Mouse (Mus musculus) urinary bladder, postnatal 4 days (tissue): ENCODE results near the gene Ptpn5.

Experiments used
- DNase-seq, 2 experiments: peaks; one replicate each; pipeline ENCODE4 v3.0.0; 2021 to 2022; ENCODE audit warnings: low spot score in 2 of 2

Ptpn5 gene

DNA sequence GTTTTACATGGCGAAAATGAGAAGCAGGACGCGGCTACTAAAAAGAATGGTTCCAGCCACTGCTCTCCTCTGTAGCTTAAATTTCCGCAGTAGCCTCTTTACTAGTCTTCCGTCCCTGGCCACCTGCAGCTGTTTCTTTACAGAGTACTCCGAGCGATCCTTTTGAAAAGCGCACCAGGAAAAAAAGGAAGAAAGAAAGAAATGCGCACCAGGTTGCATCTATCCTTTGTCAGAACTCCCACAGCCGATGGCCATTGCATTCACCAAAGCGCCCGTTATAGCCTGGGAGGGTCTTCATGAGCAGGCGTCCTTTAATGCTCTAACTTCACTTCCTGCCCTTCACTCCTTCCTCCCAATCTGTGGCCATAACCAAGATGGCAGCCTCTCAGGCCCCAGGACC lies at the start of gene Ptpn5:
TSS of gene Ptpn5 (minus strand) at position 354 of the 400 bp plus-strand sequence.
- DNase-seq, result no peak

DNA sequence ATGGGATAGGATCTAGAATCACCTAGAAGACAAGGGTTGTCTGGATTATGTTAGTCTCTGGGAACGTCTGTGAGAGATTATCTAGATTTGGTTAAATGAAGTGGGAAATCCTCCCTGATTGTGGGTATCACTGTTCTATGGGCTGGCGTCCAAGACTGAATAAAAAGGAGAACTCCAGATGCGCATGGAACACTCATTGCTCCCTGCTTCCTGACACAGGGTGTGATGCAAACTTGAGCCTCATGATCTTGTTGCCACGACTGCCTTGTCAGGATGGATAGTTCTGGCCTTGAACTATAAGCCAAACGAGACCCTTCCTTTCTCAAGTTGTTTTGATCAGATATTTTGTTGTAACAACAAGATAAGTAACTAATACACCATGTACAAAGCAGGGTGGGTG lies 37.3 kb upstream of the Ptpn5 start:
- no peak for DNase-seq

DNA sequence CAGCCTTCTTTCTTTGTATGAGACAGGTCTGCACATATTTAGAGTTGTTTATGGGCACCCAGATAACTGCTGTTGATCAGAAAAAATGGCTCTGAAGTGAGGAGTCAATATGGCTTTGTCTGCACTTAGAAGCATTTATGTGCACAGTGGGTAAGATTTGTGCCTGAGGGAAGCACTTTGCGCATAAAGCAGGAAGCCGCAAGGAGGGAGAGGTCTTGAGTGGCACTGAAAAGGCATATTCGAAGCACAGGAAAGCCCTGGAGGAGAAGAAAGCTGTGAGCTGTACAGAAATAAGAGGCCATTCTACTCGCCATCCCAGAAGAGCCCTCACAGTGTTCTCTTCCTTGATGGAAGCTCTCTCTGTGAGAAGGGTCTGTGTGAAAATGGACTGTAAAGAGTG lies 31.5 kb upstream of the Ptpn5 start:
- DNase-seq, result no peak

DNA sequence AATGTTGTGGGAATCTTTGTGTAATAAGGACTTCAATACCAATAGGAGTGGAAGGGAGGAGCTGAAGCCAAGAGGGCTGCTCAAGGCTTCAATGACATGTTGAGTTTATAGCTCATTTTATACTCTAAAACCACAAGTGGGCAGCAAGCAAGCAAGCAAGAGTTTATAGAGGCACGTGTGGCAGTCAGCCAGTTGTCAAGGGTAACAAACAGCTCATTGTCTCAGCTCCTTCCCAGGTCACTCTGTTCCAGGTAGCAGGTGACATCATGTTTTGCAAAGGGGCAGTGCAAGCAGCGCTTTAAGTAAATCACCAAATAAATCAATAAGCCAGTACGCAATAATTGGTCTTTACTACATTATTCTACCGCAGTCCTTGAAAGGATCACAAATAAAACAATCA lies 29.7 kb upstream of the Ptpn5 start:
- DNase-seq, result no peak

DNA sequence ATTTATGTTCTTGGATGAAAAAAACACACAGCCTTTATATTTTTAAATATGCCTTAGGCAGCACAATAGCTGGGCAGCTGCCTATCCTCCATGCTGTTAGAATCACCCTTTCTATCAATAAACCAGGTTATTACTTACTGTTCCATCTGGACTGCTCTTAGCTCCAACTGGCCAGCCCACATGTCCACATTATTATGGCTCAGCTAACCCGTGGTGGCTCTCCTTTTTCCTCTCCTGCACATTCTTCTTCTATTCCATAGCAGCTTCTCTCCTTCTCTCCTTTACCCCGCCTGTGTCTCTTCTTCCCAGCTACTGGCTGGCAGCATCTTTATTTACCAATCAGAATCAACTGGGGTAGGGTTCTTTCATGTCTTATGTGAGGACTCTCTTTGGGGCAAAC lies 25.0 kb upstream of the Ptpn5 start:
- no peak for DNase-seq

DNA sequence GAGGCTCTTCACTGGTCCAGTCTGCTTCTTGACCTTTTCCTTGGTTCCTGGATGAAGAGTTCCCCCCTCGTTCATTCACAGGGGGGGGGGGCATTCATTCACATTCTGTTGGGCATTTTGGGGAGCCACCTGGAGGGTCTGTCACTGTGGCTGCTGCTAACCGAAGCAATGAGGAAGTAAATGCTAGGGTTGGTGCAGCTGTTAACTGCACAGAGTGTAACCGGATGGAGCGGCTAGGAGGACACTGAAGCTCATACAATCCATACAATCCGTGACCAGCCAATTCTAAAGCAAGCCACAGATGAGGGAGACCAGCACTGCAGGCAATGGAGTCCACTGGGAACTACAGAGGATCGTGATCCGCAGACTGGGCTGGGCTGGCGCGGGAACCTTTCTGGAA lies 24.3 kb upstream of the Ptpn5 start:
- DNase-seq, result no peak

DNA sequence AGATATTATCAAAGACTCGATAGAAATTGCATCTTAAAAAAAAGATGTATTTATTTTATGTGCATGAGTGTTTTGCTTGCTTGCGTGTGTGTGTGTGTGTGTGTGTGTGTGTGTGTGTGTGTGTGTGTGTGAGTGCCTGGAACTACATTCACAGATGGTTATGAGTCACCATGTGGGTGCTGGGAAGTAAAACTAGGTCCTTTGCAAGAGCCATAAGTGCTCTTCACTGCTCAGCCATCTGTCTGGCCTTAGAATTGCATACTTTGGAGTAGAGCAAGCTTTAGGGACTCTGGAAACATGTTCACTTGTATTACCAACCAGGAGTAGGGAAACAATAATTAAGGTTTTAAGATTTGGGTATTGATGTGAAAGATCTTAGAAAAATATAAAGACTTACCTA lies 22.4 kb upstream of the Ptpn5 start:
- DNase-seq, result no peak

DNA sequence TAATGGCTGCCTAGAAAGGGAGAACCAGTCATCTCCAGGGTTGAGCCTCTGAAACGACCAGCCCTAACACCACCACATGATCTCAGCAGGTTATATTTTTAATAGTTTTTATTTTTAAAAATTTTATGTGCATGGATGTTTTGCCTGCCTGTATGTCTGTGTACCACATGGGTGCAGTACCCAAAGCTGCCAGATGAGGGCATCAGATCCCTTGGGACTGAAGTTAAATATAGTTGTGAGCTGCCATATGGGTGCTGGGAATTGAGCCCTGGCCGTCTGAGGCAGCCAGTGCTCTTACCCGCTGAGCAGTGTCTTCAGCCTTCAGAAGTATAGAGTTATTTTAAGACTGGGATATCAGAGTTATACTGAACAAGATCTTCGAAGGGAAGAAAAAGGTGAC lies 21.9 kb upstream of the Ptpn5 start:
- DNase-seq, result no peak

DNA sequence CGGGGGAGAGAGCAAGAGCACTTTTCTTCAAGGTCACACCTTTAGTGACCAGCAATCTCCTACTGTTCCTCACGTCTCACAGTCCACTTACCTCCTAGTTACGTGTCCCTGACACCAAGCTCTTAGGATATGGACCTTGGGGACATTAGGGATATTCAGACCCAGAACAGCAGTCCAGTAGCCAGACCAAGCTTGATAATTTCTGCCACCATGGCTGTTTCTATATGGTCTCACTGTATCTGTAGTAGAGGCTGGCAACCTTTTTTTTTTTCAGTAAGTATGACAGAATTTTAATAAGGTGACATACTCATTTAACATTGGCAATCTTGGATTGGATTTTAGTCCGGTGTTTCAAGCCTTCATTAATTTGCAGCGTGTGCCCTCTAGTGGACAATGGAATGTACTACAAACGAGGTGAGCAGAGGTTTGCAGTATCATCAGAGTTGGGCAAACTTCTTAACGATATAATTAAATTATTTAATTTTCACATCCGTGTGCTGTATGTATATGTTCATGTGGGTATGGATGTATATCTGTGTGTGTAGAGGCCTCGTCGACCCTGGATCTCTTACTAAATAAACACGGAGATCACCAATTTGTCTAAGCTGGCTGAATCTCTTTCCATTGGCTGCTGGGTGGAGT lies 17.1 kb upstream of the Ptpn5 start:
- DNase-seq, result no peak

DNA sequence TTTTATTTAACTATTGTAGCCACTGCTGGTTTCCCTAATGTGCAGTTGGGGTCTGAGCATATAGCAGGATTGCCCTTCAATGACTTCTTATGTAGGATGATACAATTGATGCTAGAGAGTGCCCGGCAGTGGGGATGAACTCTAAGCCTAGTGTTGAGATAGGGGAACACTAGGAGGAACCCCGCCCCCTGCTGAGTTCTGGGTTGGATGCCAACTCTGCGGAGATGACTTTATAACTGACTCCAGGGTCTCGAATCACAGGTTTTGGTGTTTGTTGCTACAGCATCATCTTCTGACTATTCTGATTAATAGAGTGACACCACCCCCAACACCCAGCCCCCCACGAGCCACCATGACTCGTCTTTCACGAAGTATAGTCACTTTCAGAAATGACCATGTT lies 14.8 kb upstream of the Ptpn5 start:
- DNase-seq, result no peak

DNA sequence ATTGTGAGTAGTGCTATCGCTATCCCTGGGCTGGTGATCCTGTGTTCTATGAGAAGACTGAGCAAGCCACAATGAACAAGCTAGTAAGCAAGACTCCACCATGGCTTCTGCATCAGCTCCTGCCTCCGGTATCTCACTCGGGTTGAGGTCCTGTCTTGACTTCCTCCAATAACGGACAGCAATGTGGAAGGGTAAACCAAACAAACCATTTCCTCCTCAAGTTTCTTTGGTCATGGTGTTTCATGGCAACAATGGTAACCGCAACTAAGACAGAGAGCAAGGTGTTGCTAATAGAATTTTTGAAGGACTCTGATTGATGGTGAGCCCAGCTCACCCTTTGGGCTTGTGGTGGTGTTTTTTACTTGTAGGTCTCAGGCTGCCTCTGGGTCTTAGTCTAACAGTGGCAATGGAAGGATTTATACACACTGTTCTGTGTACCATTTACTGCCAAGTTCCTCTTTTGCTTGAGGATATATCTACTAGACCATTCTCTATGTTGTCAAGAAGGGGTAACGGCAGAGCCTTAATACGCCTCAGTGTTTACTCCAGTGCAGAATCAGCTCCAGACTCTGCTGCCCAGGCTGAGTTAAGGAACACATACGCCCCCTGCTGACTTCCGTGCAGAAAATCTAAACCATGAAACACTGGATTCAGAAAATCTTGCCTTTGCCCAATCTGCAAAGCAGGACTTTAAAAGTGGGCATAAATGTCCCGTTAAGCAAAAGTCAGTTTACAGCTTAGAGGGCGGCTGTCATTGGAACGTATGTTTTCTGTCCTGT lies 12.7 kb upstream of the Ptpn5 start:
- no peak for DNase-seq

DNA sequence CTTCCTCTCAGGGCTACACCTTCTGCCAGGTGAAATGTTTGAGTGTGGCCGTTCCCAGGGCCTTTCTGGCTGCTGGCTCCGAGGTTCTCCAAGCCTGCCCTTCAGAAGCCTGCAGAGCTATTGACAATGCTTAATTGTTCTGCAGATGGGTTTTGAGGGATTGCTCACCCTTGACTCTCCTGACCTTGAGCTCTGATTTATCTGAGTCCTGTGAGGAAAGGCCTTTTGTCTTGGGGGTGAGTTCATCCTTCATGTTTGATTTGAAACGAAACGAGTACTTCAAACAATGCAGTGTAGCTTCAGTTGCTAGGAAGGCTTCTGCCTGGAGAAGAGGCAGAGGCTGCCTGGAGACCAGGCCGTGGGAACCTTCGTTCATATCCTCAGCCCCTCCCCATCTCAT lies 10.8 kb upstream of the Ptpn5 start:
- DNase-seq, result no peak

DNA sequence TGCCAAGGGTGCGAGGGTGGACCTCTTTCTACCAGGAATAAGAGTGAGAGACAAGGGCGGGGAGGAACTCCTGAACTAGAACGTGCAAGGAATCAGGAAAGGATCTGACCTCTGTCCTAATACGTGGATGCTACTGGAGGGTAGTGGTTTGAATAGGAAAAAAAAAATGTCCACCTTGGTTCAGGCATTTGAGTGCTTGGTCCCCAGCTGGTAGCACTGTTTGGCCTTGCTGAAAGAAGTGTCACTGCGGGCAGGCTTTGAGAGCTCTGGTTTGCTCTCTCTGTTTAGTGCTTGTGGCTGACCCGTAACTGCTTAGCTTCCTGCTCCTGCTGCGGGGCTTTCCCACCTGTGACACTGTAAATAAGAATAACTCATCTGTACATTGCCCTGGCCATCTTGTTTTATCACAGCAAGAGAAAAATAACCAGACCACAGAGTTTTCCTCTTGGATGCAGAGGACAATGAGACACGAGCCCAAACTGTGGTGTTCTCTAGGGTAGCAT lies 6.4 kb upstream of the Ptpn5 start:
- no peak for DNase-seq

DNA sequence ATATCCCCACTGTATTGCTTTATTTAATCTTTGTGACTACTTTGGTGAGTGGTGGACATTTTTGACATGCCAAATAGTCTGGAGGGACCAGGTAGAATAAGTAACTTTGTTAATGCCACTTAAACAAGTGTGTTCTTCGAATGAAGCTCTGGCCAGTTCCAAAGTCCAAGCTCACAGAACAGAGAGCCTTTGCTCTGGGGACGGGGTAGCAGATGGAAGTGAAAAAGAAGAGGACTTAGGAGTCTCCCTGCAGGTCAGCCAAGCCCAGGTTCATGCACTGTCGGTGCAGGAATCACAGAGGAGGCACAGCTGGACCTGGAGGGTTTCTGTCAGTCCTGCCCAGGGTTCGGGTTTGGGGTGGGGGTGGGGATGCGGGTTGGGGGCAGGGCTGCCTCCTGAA lies 1.1 kb upstream of the Ptpn5 start:
- no peak for DNase-seq

DNA sequence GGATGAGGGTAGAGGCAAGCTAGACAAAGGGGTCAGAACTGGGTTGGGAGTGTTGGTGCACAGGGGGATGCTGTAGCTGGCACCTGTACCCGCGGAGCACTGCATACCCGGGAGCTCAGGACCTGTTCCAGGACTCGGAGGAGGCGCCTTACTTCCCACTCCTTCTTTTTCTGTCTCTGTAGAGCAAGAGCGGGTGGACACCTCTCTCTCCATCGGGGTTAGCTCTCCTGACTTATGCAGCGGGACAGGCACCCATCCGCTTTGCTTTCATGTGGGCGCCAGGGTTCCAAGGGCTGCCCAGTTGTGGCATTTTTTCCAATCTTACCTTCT lies 588 bp downstream of the Ptpn5 start:
- DNase-seq, result no peak

DNA sequence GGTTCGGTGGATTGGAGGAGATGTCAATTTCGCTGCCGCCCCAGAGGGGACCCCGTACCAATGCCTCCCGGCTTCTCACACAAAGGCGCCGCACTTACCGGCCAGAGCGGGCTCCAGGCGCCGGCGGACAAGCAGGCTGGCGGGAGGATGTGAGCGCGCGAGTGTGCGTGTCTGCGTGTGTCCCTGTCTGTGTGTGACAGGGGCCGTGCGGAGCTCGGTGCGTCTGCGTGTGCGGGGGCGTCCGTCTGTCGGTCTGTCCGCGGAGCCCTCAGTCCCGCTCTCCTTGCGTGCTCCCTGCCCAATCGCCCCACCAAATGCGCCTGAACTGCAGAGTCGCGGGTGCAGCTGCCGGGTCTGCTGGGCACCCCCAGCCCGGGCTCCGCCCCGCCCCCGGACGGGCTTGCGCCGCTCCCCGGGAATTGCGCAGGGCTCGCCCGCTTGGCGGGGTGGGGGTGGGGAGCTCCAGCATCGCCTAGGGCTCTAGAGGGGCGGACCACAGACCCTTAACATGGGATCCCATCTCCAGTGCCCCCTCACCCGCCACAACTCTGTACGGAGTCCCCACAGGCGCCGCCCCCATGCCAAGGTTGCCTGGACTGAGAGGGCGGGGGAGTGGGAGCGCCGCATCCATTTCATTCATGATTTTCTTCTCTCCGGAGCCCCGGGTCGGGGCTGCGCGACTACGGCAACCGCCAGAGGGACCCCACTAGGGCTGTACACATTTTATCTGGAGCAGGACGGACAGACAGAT lies 1.1 kb downstream of the Ptpn5 start:
- no peak for DNase-seq

DNA sequence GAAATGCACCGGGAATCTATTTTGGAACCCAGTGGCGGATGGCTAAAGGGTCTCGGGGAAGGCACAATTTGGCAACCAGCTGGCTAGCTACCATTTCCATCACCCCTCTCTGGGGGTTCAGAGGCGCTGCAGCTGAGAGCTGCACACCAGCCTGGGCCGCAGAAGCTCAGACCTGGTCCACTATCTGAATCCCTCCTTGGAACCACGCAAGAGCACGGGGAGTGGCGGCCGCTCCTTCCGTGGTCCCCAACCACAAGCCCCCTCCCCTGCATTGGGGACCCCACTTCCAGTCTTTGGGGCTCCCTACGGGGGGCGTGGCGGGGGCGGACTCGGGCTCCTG lies 1.7 kb downstream of the Ptpn5 start:
- no peak for DNase-seq

DNA sequence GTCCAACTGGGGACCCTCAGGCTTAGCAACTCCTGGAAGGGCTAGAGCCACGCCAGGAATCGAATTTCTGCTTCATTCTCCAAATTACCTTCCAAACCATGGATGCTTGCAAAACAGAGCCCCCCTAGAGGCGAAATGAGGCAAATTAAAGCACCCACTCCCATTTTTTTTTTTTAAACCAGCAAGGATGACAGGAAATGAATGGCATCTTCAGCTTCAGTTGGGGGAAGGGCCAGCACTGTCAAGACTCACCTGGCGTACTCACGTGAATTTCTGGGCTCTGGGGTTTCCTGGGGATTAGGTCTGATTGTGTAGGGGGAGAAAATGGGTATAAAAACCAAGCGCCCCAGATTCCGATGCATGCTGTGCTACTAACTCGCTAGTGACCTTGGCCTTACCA lies 2.2 kb downstream of the Ptpn5 start:
- DNase-seq, result no peak

DNA sequence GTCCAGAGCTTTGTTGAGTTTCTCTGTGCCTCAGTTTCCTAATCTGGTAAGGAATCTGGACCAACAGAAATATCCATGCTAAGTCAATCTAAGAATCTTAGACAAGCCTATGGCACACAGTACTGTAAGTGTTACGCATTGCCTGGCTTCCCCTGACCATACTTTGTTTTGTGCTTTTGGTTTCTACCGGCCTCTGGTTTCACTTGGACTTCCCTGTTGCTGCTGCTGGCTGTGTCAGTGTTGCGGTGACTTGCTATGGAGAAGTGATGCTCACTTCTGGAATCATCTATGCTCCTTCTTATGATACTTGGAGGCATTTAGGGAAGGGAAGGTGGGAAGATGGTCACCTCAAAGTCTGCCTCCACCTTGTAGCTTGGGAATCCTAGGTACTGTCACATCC lies 11.5 kb downstream of the Ptpn5 start:
- DNase-seq, result no peak

DNA sequence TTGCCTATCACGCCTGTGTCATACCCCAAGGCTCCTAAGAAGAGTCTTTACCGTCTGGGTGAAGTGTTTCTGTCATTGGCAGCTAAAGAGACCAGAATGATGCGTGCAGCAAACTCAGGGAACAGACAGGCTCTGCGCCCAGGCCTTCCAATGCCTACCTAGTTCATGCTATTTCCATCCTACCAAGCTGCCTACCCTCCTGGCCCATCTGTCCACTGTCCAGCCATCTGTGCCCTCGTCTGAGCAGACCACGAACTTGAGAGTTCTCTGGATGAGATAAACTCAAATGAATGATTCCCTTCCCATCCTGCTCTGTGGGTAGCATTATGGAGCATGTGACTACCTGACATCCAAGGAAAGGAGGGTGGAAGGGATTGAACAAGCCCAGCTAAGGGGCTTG lies 16.8 kb downstream of the Ptpn5 start:
- no peak for DNase-seq

DNA sequence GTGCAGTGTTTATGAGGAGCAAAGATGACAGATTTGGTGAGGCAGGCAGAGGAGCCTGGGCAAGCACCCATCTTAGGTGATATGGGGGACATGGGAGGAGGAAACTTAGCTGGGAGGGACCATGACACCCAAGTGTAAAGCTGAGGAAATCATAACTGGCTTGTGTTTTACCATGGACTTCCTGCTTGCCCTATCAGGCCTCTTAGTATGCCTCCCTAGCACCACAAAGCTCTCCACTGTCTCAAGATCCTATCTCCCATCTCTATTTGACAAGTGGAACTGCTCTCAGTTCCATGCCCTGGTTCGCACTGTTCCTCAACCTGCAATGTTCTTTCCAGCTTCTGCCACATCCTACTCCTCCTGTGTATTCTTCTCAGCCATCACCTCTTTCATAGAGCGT lies 18.0 kb downstream of the Ptpn5 start:
- DNase-seq, result no peak

DNA sequence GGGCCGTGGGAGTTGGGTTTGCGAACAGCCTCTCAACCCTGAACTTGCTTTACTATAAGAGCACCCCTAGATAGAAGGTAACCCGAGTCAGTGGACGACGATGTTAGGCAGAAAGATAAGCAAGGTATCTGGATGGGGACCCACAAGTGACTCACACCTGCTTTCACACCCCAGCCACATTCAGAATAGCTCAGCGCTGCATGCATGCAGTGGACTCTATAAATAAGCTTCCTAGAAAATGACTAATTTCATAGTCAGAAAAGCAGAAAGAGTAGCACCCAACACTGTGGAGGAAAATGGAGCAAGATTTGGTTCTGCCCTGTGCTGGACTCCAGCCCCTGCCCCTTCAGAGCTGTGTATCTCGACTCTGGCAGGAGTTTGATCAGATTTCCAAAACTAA lies 20.1 kb downstream of the Ptpn5 start:
- DNase-seq, result no peak

DNA sequence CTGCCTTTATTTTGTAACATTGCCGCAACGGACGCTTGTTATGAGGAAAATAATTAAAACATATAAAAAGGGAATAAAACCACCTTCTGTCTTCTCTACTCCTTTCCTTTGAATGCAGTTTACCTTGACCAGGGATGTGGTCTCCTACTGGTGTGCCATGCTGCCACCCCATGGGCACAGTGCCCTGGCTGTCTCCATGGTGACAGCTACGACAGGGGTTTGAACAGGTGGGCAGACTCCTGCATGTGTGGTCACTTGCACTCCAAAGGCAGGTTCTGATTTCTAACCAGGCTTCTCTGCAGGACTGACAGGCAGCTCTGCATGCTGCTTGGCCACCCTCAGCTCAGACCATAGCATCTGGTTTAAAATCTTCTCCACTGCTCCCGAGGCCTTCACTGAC lies 21.4 kb downstream of the Ptpn5 start:
- DNase-seq, result no peak
